Mouse (Mus musculus): ENCODE results near the gene Fpr1. TPM values are rescaled to one million over a fixed set of nuclear protein-coding genes. Genes with fewer than 3 reads are reported as not detected.
A peak's percentile ranks its signal among the peaks of the same experiment; 100 is the strongest.
"Not testable (repeated sequence)": the region's sequence is repeated elsewhere in the genome, so short reads cannot be mapped to it uniquely, and the experiment has no call there.

Gene Fpr1
- total RNA-seq (2021) = not detected
- long read RNA-seq, experiment 1 = 0 reads
- long read RNA-seq, experiment 2 = 0 reads

DNA sequence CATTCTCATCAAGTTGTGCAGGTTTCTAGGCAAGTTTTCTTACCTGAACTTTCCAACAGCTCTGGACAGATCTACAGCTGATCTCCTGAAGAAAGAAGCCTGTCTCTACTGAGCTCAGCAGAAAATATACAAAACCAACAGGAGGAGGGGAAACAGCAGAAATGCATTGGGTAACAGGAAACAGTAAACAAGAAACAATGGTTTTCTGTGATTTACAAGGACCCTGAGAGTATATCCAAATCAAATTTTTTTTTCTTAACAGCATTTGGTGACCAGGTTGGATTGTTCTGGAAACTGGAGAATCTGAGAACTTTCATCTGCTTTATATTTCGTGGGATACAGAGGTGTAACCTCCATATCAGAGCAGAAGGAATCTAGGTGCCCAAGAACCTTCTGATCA is at the start of gene Fpr1:
TSS of gene Fpr1 (minus strand) at position 101 of the 400 bp plus-strand sequence.
- intact Hi-C loops (cut with DNase I) = no loop called here
- no peak for DNase-seq

DNA sequence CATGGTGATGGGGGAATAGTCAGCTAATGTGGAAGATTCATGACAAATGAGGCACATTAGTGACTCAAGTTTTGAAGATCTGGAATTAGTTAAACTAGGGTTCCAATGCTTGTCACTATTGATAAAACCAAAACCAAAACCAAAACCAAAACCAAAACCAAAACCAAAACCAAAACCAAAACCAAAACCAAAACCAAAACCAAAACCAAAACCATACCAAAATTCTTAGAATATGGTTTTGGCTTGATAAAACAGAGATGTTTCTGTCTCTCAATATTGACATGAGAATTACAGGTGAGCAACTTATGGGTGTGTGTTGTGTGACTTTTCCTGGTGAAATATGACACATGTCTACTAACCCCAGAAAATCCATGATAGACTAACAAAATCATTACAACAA is 34.0 kb upstream of the Fpr1 start:
- intact Hi-C loops (cut with DNase I) = no loop called here
- DNase-seq = no peak

DNA sequence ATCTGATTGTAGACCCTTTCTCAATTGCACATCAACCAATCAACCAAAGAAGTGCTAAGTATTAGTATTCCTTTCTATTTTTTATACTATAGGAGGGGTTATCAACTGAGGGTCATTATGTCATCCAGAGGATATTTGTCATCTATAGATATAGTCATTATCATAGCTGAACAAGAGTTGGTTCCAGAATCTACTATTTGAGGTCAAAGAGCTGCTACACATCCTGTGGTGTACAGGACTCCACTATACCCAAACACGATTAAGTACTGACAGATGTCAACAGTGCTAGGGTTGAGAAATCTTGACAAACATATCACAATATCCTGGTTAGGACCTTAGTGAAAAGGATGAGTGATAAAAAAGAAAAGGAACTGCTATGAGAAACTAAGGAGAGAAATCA is 33.6 kb upstream of the Fpr1 start:
- DNase-seq = no peak
- intact Hi-C loops (cut with DNase I) = no loop called here

DNA sequence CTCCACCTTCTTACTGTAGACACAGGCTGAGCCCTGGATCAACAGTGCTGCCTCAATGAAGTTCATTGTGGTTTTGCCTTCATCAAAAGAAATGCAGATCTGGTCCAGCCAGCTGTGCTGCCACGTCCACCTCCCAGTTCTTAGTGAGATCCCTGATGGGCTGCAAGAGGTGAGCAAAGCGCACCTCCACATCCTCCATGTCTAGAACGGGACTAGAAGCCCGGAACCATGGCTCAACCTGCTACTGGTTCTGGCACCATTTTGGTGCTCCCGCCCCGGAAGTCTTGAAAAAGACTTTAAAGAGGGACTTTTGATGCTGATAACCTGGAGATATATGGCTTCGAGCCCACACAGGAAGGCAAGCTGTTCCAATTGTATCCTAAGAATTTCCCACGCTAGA is 28.9 kb upstream of the Fpr1 start:
- DNase-seq; intact Hi-C loops (cut with DNase I): not testable (repeated sequence)

DNA sequence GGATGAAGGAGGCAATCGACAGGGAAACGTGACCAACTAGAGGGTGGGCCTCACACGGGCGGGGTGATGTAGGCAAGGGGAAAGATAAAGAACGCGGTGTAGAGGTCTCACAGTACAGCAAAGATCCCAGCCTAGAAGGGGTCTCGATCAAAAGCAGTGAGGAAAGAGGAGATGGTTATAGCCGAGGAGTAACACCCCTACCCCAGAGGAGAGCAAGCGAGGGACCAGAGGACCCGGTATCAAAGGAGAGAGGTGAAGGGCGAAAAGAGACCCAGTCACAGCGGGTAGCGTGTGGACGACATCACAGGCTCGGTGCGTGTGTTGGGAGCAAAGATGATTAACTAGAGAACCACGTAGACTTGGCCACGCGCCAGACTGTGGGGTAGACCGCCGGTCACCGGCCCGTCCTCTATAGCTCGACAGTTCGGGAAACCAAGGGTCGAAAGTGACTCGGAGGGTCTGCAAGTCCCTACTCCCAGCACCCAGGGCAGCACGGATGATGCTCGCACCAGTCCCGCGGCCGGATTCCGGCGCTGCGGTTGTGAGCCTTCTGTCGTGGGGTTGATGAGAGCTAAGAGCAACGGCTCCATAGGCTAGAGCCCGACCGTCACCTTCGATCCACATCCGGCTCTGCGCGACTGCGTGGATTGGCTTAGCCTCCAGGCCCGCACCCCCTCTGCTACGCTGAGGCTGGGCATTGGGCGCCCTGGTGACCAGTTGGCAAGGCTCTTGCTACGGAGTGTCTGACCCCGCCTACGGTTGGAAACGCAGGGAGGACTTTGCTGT is 26.1 kb upstream of the Fpr1 start:
- intact Hi-C loops (cut with DNase I) = no loop called here
- DNase-seq = peak; percentile 67 to 79

DNA sequence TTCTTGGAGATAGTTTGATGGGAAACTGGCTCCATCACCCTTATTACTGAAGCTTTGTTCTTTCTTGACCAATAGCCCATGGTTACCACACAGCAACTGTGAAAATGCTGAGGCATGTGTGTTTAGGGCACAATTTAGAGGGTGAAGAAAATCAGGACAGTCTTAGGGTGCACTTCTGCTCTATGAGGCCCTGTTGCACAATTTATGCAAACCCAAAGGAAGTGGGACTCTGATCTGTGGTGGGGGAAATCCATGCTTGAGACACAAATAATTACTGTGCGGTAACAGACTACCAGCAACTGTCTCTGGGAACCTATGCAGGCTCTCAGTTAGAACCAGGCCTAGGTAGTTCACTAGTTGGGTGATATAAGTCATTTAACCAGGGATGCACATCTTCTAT is 17.0 kb upstream of the Fpr1 start:
- DNase-seq = no peak
- intact Hi-C loops (cut with DNase I) = no loop called here

DNA sequence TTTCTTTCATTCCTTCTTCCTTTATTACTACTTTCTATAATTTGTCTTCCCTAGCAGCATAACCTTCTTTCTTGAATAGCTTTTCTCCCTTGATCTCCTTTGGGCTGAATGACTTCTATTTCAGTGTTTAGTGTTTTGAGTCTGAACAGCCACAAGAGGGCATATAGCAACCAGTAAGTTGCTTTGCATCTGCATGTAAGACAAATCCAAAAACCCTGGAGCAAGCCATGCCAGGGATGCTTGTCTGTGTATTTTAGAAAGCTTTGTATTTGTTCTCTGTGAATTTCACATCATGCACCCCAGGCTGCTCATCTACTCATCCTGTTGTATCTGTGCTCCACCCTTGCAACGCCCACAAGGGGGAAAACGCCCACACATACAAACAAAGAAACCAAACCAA is 15.5 kb upstream of the Fpr1 start:
- intact Hi-C loops (cut with DNase I) = loop anchor here (5.0 to 10.0 kb wide), 2 partner anchors 47 to 64 kb away; no protein-coding TSS in a partner anchor
- DNase-seq = no peak

DNA sequence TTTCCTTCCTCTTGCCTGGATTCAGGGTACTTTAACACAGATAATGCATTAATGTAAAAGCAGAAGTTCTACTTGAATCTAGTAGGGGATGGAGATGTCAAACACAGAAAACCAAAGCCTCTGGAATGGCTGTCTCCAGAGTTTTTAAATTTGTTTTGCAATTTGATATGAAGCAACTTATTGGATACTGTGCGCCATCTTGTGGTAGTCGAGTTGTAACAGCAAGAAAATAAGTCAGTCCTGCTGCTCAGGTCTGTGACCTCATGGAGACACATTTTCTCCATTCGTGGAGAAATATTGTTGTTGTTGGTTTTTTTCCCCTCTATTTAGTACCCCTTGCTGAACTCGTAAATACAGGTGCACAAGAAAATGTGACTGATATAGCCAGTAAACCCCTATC is 12.3 kb upstream of the Fpr1 start:
- peak; percentile 27 to 66 for DNase-seq
- intact Hi-C loops (cut with DNase I) = loop anchor here (1.0 to 10.0 kb wide), 3 partner anchors 44 to 130 kb away; no protein-coding TSS in a partner anchor

DNA sequence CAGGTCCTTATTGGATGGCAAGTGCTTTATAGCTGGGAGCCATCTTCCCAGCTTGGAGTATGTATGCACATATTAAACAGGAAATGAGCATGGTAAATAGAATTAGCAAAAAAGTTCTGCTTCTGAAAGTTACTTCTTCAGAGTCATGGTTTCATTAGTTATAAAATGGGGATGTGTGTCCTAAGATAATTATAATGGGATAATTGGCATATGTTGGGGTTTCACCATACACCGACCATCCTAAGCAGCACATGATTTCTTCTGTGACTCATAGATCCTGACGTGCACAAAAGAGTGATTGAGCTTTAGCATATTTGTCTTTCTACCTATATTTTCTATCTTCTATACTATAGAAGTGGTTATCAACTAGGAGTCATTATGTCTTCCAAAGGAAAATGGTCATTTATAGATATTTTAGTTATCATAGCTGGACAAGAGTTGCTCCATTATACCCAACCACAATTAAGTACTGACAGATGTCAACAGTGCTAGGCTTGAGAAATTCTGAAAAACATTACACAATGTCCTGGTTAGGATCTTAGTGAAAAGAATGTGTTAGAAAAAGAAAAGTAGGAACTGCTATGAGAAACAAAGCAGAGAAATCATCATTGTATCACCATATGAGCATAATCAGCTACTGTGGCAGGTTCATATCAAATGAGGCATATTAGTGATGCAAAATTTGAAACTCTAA is 6.1 kb upstream of the Fpr1 start:
- intact Hi-C loops (cut with DNase I) = loop anchor here (10.0 kb wide), 1 partner anchor 55 kb away; no protein-coding TSS in a partner anchor

DNA sequence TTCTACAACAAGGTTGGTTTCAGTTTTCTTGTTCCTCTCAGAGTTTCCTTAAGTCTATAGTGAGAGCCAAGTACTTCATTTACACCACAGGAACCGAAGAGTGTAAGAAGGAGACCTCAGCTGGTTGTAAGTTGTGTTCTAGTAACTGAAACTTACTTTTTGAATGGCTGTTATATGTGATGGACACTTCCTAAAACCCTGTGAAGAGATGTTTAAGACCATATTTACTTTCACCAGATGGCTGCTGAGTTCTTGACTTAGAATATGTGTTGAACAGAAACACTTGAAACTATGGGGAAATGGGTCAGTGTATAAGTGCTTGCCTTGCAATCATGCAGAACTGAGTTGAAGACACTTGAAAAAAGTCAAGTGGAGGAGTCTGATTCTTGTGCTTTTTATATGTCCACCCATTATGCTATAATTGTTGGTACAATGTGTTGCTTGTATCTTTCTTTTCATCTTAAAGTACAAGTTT is 4.1 kb upstream of the Fpr1 start, which contains the start of the genes Fpr2 and Fpr3:
TSS of gene Fpr2 (plus strand) at position 51 of the 475 bp plus-strand sequence.
TSS of gene Fpr3 (plus strand) at position 79 of the 475 bp plus-strand sequence.
- intact Hi-C loops (cut with DNase I) = no loop called here
- DNase-seq = no peak

More for the DNA sequence above, 6.1 kb upstream of the Fpr1 start:
- DNase-seq = no peak

DNA sequence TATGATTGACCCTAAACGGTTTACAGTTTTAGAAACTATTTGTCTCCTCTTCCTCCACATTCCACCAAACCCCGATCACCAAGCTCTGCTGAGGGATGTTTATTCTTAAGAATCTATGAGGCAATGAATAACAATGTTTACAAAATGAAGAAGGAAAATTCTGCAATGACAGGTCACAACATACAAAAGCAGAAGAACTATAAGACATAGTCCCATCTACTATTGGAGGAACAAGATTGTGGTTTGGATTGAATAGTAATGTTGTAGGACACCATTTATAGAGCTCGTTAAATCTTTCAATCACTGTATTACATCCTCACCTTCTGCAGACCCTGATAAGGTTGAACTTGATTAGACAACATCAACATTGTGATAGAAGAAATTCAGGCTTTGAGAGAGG is 1.1 kb downstream of the Fpr1 start:
- no peak for DNase-seq
- intact Hi-C loops (cut with DNase I) = no loop called here

DNA sequence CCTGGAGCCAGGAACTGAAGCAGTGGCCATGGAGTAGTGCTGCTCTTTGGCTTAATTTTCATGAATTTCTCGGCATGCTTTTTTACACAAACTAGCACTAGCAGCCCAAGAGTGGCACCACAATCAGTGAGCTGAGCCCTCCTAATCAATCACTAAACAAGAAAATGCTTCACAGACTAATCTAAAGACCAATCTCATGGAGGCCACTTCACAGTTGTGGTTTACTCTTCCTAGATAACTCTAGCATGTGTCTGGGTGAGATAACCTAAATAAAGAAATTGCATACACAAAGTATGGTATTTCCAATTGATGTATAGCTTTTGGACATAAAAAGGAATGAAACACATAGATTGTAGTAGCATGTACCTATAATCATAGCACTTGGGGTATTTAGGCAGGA is 4.4 kb downstream of the Fpr1 start:
- no peak for DNase-seq
- intact Hi-C loops (cut with DNase I) = no loop called here

DNA sequence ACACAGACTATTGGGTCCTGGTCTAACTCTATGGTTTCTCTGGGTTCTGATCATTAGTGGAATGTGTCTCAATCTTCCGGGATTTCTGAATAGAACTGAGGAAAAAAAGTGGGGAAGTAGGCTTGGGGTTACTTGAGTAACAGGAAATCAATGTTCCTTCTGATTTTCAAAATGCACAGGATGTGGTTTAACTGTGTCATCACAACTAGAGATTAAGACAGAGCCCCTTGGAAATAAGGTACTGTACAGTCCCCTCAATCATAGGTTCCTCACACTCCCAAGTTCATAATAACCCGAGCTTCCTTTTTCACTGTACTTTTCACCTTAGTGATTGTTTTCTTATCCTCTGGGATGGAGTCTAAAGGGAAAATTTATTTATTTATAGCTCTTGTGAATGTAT is 12.0 kb downstream of the Fpr1 start:
- no peak for DNase-seq
- intact Hi-C loops (cut with DNase I) = no loop called here

DNA sequence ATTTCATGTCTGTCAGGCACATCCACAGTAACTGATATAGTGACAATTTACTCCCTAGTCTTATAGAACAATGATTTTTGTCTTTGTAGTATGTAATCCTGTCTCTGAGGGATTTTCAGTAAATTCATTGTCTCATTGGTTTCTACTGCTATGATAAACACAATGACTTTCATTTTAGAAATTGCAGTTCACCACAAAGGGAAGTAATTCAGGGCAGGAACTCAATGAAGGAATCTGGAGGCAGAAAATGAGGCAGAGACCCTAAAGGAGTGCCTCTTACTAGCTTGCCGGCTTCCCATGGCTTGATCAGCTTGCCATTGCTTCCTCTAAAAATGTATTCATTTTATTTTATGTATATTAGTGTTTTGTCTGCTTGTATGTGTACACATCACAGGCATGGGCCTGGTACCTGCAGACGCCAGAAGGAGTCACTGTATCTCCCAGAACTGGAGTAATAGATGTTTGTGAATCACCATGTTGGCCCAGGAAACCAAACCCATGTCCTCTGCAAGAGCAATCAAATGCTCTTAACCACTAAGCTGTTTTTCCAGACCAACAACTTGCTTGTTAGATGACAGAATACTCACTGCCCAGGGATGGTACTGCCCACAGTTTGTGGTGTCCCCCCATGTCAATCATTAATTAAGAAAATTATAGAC is 12.7 kb downstream of the Fpr1 start:
- intact Hi-C loops (cut with DNase I) = no loop called here
- DNase-seq = no peak

DNA sequence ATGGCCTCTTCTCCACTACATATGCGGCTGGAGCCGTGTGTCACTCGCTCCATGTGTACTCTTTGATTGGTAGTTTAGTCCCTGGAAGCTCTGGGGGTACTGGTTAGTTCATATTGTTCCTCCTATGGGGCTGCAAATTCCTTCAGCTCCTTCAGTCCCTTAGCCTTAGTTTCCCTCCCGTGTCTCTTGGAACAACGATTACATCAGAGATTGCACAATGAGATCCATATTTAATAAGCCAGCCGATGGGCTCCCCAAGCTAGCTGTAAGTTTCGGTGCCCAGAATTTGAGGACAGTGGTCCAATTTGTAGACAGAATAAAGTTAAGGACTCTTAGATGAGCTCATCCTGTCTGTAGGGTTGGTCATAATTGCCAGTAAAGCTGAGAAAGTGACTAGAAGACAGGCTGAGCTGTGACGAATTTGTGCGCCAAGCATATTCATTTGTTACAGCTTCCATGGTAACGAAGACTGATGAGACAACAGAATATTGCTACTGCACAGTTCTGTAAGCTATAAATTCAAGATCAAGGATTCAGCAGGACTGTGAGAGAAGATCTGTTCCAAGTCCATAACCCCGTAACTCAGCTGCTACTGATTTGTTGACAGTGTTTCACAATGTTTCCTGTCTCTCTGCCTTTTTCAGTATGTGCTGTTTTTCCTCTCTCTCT is 16.8 kb downstream of the Fpr1 start:
- DNase-seq = no peak
- intact Hi-C loops (cut with DNase I) = no loop called here

DNA sequence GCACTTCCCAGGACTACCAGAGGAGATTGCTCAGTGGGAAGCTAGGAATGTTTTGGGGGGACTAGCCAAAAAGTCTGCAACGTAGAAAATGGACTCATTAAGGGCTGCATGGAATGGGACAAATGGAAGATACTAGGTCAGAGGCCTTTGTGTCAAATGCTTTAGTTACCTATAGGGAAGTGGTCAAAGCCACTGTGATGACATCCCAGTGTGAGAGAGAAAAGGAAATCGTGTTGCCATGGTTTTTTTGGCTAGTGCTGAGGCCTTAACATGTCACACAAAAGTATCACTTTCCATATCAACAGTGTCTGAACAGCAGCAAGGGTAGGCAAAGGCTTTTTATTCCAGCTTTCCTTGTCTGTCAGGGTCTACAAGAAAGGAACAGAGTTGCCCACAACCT is 18.6 kb downstream of the Fpr1 start:
- intact Hi-C loops (cut with DNase I) = no loop called here
- DNase-seq = no peak

DNA sequence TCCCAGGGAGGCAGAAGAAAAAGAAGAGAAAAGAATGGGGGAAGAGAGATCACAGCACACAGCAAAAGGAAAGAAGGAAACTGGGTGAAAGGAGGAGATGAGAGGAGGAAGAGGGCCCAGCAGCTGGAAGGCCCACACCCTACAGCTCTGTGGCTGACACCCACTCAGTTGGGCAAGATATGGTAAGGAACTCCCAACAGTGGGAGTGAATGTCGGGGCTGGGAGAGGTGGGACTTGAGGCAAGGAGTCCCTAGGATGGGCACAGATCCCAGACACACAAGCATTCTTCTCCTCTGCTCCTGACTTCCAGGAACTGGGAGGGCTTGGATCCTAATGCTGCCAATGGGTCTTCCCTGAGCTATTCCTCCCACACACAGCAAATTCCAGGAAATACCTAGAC is 21.4 kb downstream of the Fpr1 start:
- intact Hi-C loops (cut with DNase I) = no loop called here
- DNase-seq = peak in 1 of 2 experiments; percentile 23

DNA sequence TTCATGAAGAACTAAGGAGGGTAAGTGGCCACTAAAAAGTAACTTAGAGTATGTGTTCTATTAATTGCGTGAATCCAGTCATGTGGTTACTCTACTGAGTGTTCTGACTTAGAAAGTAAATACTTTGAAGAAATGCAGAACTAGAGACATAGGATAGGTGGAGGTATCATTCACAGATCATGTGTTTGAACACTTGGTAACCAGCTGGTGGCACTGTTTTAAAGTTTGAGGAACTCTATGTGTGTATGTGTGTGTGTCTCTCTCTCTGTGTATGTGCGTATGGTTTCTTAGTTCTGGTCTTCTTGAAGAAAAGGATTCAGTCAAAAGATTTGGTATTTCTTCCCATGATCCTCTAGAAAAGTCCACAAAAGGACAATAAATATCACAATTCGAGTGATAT is 23.6 kb downstream of the Fpr1 start:
- DNase-seq = no peak
- intact Hi-C loops (cut with DNase I) = no loop called here

DNA sequence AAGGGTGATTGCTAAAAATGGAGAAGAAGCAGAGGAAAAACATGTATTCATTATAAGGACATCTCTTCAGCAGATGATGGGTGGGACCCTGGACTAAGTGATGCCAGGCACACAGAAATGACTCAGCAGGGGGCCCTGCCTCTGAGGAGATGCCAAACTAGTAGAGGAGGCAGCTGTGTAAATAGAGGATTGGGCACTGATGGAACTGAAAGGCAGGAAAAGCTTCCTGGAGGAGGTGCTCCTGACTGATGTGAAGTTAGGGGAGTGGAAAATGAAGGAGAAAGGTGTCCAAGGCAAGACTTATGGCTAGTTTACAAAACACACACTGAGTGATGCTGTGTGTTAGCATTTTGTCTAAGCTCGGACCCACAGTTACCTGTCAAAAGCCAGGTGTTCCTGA is 26.3 kb downstream of the Fpr1 start:
- no peak for DNase-seq
- intact Hi-C loops (cut with DNase I) = no loop called here

DNA sequence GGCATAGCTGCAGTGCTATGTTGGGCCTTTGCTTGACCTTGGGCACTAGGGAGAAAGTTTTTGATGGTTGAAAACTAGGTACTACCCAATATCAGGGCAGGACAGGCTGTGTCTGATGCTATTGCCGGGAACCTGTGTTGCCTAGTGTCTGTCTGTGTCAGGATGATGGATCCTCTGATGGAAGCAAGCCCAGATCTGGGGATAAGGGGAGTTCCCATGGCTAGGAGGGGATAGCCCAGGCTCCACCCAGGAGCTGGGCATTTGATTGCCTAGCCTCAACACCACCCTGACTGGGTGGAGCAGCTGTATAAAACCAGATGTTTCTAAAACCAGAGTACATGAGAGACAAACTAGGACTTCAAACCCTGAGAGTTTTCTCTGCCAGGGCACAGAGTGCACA is 27.1 kb downstream of the Fpr1 start:
- intact Hi-C loops (cut with DNase I) = no loop called here

More for the DNA sequence above, 27.1 kb downstream of the Fpr1 start:
- DNase-seq = no peak
